Mouse (Mus musculus) CH12.LX (cell line): ENCODE data around the gene Ears2. TPM values are rescaled to one million over a fixed set of nuclear protein-coding genes. Genes with fewer than 3 reads are reported as not detected.

ENCODE experiments used
- DNase-seq: peaks from one replicate; pipeline ENCODE4 v3.0.0-alpha.2; 2013; ENCODE audit errors: extremely low read depth
- H3K27ac ChIP-seq: 2 replicates; pipeline ENCODE4 v1.5.1; 2012; ENCODE audit warnings: low read depth, mild to moderate bottlenecking, control low read depth, moderate library complexity; ENCODE audit not compliant: insufficient read depth
- H3K27me3 ChIP-seq: replicated peaks from 2 replicates; pipeline ENCODE3; 2012; ENCODE audit warnings: inconsistent platforms
- H3K36me3 ChIP-seq, 2 experiments: replicated peaks in 1 of 2; 2 replicates each; pipeline versions ENCODE3 to v1.6.1; 2012; ENCODE audit warnings: inconsistent platforms in 1 of 2, low read length in 1 of 2, mild to moderate bottlenecking in 1 of 2, mixed read lengths in 1 of 2, moderate library complexity in 1 of 2; ENCODE audit not compliant: control insufficient read depth in 1 of 2, insufficient read depth in 1 of 2
- H3K4me1 ChIP-seq, 2 experiments: 2 replicates each; pipeline ENCODE4 v1.6.1; 2012; ENCODE audit warnings: inconsistent platforms in 1 of 2, moderate library complexity in 1 of 2; ENCODE audit not compliant: insufficient read depth in 2 of 2, control insufficient read depth in 1 of 2
- H3K4me2 ChIP-seq: 2 replicates; pipeline ENCODE4 v1.6.1; 2012; ENCODE audit warnings: low read depth, mild to moderate bottlenecking, control low read depth; ENCODE audit not compliant: poor library complexity, insufficient read depth, severe bottlenecking
- H3K4me3 ChIP-seq, 3 experiments: fragments of 150-350 bp in 1 of 3; sonication (generic) in 1 of 3; replicated peaks in 1 of 3; 2 replicates each; pipeline versions ENCODE3 to v1.5.1; 2011 to 2012; ENCODE audit warnings: low read depth in 2 of 3, low read length in 2 of 3, mild to moderate bottlenecking in 2 of 3, moderate library complexity in 2 of 3, control low read depth in 1 of 3, improper control_type of control experiment in 1 of 3, inconsistent platforms in 1 of 3, mixed read lengths in 1 of 3; ENCODE audit not compliant: poor library complexity in 1 of 3
- H3K79me2 ChIP-seq: replicated peaks from 2 replicates; pipeline ENCODE4 v1.6.1; 2012; ENCODE audit warnings: mild to moderate bottlenecking, moderate library complexity; ENCODE audit not compliant: control insufficient read depth, poor library complexity, insufficient read depth, severe bottlenecking; ENCODE audit errors: extremely low read depth
- H3K9ac ChIP-seq: 2 replicates; pipeline ENCODE4 v1.6.1; 2012; ENCODE audit warnings: low read depth, mild to moderate bottlenecking, control low read depth, moderate library complexity; ENCODE audit not compliant: insufficient read depth
- H3K9me3 ChIP-seq: replicated peaks from 2 replicates; pipeline ENCODE3; 2012; ENCODE audit warnings: low read length, inconsistent platforms, mixed read lengths
- CHD1 ChIP-seq: IDR thresholded peaks from 2 replicates; pipeline ENCODE4 v1.6.1; 2012; ENCODE audit warnings: low read depth, low read length, improper control_type of control experiment, inconsistent platforms
- CTCF ChIP-seq, 2 experiments: IDR thresholded peaks in 1 of 2; conservative IDR thresholded peaks in 1 of 2; 2 replicates each; pipeline ENCODE4 v1.5.1; 2011 to 2012; ENCODE audit warnings: low read depth in 2 of 2, low read length in 2 of 2, improper control_type of control experiment in 1 of 2, inconsistent platforms in 1 of 2, mild to moderate bottlenecking in 1 of 2, moderate library complexity in 1 of 2
- E2F4 ChIP-seq: IDR thresholded peaks from 2 replicates; pipeline ENCODE4 v1.6.1; 2011; ENCODE audit warnings: low read depth, low read length, improper control_type of control experiment; ENCODE audit not compliant: insufficient replicate concordance
- ELF1 ChIP-seq: IDR thresholded peaks from 2 replicates; pipeline ENCODE4 v1.6.1; 2014; ENCODE audit warnings: low read depth, mild to moderate bottlenecking, inconsistent platforms, low read length, improper control_type of control experiment
- EP300 ChIP-seq: IDR thresholded peaks from 2 replicates; pipeline ENCODE4 v1.6.1; 2011; ENCODE audit warnings: low read length, improper control_type of control experiment
- IRF4 ChIP-seq: IDR thresholded peaks from 2 replicates; pipeline ENCODE4 v1.6.1; 2014; ENCODE audit warnings: low read depth, mild to moderate bottlenecking, inconsistent platforms, low read length, improper control_type of control experiment
- KAT2A ChIP-seq: IDR thresholded peaks from 2 replicates; pipeline ENCODE4 v1.6.1; 2012; ENCODE audit warnings: low read length, improper control_type of control experiment, inconsistent platforms; ENCODE audit not compliant: insufficient replicate concordance
- MXI1 ChIP-seq: IDR thresholded peaks from 2 replicates; pipeline ENCODE4 v1.6.1; 2011; ENCODE audit warnings: mild to moderate bottlenecking, low read depth, low read length, improper control_type of control experiment
- MYC ChIP-seq: IDR thresholded peaks from 2 replicates; pipeline ENCODE4 v1.6.1; 2011; ENCODE audit warnings: low read depth, mild to moderate bottlenecking, improper control_type of control experiment, low read length
- PAX5 ChIP-seq: IDR thresholded peaks from 2 replicates; pipeline ENCODE4 v1.6.1; 2012; ENCODE audit warnings: low read length, inconsistent platforms, mixed read lengths
- POLR2A ChIP-seq: IDR thresholded peaks from 2 replicates; pipeline ENCODE4 v1.6.1; 2011; ENCODE audit warnings: low read depth, mild to moderate bottlenecking, improper control_type of control experiment, low read length
- RCOR1 ChIP-seq: conservative IDR thresholded peaks from 2 replicates; pipeline ENCODE4 v1.6.1; 2012; ENCODE audit warnings: low read depth, mild to moderate bottlenecking, inconsistent platforms, low read length, improper control_type of control experiment
- SIN3A ChIP-seq: IDR thresholded peaks from 2 replicates; pipeline ENCODE4 v1.6.1; 2012; ENCODE audit warnings: low read length, improper control_type of control experiment, inconsistent platforms
- SMC3 ChIP-seq: IDR thresholded peaks from 2 replicates; pipeline ENCODE4 v1.6.1; 2011; ENCODE audit warnings: low read depth, low read length, improper control_type of control experiment
- TCF12 ChIP-seq: IDR thresholded peaks from 2 replicates; pipeline ENCODE4 v1.6.1; 2014; ENCODE audit warnings: low read depth, mild to moderate bottlenecking, inconsistent platforms, low read length, improper control_type of control experiment
- UBTF ChIP-seq: IDR thresholded peaks from 2 replicates; pipeline ENCODE4 v1.6.1; 2012; ENCODE audit warnings: low read depth, mild to moderate bottlenecking, inconsistent platforms, low read length, improper control_type of control experiment, moderate library complexity
- USF1 ChIP-seq: IDR thresholded peaks from 2 replicates; pipeline ENCODE4 v1.6.1; 2014; ENCODE audit warnings: low read depth, mild to moderate bottlenecking, inconsistent platforms, low read length, improper control_type of control experiment
- USF2 ChIP-seq: conservative IDR thresholded peaks from 2 replicates; pipeline ENCODE4 v1.6.1; 2011; ENCODE audit warnings: low read depth, low read length, improper control_type of control experiment
- ZMIZ1 ChIP-seq: IDR thresholded peaks from 2 replicates; pipeline ENCODE4 v1.6.1; 2012; ENCODE audit warnings: low read depth, mild to moderate bottlenecking, inconsistent platforms, low read length, improper control_type of control experiment
- dilution Hi-C: fragments of 300-500 bp; cut with MboI; formaldehyde crosslinking; loops from 2 replicates; pipeline ENCODE4 v1.14.3; 2020; ENCODE audit warnings: low sequenced_read_pairs; ENCODE audit not compliant: extremely low pct_unique_long_range_greater_than_20kb, extremely low pct_ligation_motif_present
- in situ Hi-C: fragments of 300-500 bp; cut with MboI; formaldehyde crosslinking; loops from 3 replicates; pipeline ENCODE4 v1.14.3; 2019; ENCODE audit warnings: low sequenced_read_pairs, low pct_ligation_motif_present, low pct_unique_long_range_greater_than_20kb, mixed read lengths
- polyA plus RNA-seq: library from polyadenylated mRNA; unstranded; fragments of >175 nt; gene quantifications from 2 replicates; pipeline ENCODE4 v1.2.1, GENCODE M21; 2012; ENCODE audit warnings: low read depth; ENCODE audit not compliant: insufficient read length
- total RNA-seq, 2 experiments: library from RNA; depleted of rRNA; stranded (reverse); fragments of 300-350 nt in 1 of 2; fragments of >200 nt in 1 of 2; gene quantifications; 2 replicates each; pipeline ENCODE4 v1.2.3; 2012 to 2014

Gene Ears2
- total and polyA plus RNA-seq, 3 experiments = 11.7 to 14.3 (median 13.2) TPM

DNA sequence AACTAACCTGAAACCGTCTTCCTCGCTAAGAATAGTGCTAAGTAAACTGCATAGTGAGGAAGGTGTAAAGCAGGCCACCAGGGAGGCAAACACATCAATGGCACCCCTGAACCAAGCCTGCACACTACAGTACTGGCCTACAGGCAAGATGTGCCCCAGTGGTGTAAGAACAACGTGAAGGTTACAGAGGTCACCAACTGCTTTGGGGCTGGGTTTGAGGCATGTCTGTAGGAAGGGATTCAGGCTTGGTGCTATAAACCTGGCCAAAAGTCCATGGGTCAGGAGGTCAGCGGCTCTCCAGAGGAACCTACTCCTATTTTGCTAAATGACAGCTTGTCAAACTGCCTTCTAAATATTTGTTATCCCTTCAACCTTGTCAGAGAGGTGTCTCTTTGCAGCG lies 10.4 kb downstream of the Ears2 start:
- H3K4me1 ChIP-seq = peaks cover 0 to 8% of the 10 kb centered on the region in 2 experiments; a peak in 2 of 4 replicates
- no peak overlapping the region for H3K27ac ChIP-seq
- no peak for DNase-seq
- no peaks in the 10 kb centered on the region for H3K79me2 ChIP-seq
- no peak overlapping the region for H3K4me2 ChIP-seq
- no peaks in the 10 kb centered on the region for H3K27me3 ChIP-seq
- H3K9me3 ChIP-seq = no peaks in the 10 kb centered on the region
- dilution Hi-C loops (no loop called here), in situ Hi-C loops (no loop called here)
- no peak overlapping the region for H3K9ac ChIP-seq
- peaks cover 20 to 62% of the 10 kb centered on the region in 2 experiments for H3K36me3 ChIP-seq
- TF ChIP-seq EP300 (no peak), TCF12 (no peak), E2F4 (no peak), SMC3 (no peak), ZMIZ1 (no peak), CHD1 (no peak), IRF4 (no peak), SIN3A (no peak), RCOR1 (no peak), ELF1 (no peak), UBTF (no peak), POLR2A (no peak)
- H3K4me3 ChIP-seq = no peak overlapping the region

- Histone ChIP-seq H3K4me3 (no peak overlapping the region), H3K9ac (no peak overlapping the region), H3K9me3 (no peaks in the 10 kb centered on the region), H3K27ac (no peak overlapping the region), H3K79me2 (no peaks in the 10 kb centered on the region), H3K27me3 (no peaks in the 10 kb centered on the region), H3K4me2 (no peak overlapping the region), H3K36me3 (peaks cover 43 to 71% of the 10 kb centered on the region in 2 experiments), H3K4me1 (no peaks in the 10 kb centered on the region)
- no peak for DNase-seq
- in situ Hi-C loops (no loop called here), dilution Hi-C loops (no loop called here)
- TF ChIP-seq PAX5 (no peak), CTCF (conservative IDR thresholded peaks at IDR 0.05 in 1 of 2, IDR thresholded peaks at IDR 0.05 in 1 of 2; ENCODE audit: low read depth in 2 of 2, low read length in 2 of 2) (no peak), USF1 (no peak), MYC (no peak), MXI1 (no peak), USF2 (no peak), KAT2A (no peak)
Measured at GRCm38 (mm10) chr7:122050834-122051233, 16.2 kb downstream of the Ears2 start.
